In the genomic region with DNA sequence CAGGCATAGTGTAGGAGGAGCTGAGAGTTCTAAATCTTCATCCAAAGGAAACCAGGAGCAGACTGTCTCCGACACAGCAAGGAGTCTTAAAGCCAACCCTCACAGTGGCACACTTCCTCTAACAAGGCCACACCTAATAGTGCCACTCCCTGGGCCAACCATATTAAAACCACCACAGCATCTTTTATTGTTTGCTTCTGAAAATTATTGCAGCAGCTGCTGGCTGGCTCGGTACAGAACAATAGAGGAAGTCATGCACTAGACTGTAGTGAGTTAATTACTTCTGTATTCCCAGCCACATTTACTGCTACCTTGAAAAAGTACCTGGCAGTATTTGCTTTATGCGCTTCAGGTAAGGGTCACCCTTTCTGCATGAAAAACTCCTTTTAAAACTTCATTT, we compare ENCODE assay signal across 27 mouse cellular contexts. TPM values are rescaled to one million over a fixed set of nuclear protein-coding genes. Genes with fewer than 3 reads are reported as not detected.
DNase-seq lines count a peak whose midpoint lies in the region; ATAC-seq lines count a peak whose summit lies in the region.
"Had no signal": no experiment of that assay in that cellular context is flagged by ENCODE, and none has a peak within 500 bp of the region (broad histone marks: within the 10 kb centered on the region; RNA-seq: fewer than 3 reads in every experiment).

No protein-coding gene starts in this region.

- ATAC-seq in granulocyte monocyte progenitor cell, adult 5-6 weeks (replicated peaks; ENCODE audit: poor library complexity, severe bottlenecking), result peak; percentile 34
- ATAC-seq in intestine, embryonic 16.5 days, result peak; percentile 66
- peak; percentile 50 for ATAC-seq in megakaryocyte progenitor cell, adult 5-6 weeks (replicated peaks; ENCODE audit: poor library complexity)
- ATAC-seq: activated CD4-positive, CD25-positive, alpha-beta regulatory T cell, adult 4 months; CD4-positive, CD25-positive, alpha-beta regulatory T cell, adult 4 months; forebrain, embryonic 14.5 days; inflammation-experienced regulatory T-cells, adult 6 months had no signal

- H3K9ac ChIP-seq in intestine, embryonic 16.5 days (ENCODE audit: low read depth, low read length), result no peak overlapping the region
- H3K9ac ChIP-seq: heart, embryonic 12.5 days; hindbrain, embryonic 15.5 days had no signal

- H3K27ac ChIP-seq in intestine, embryonic 16.5 days (ENCODE audit: low read length), result no peak overlapping the region
- H3K27ac ChIP-seq: embryonic facial prominence, embryonic 10.5 days; hindbrain, embryonic 15.5 days had no signal

- peak; percentile 3 to 11 for DNase-seq in B cell, adult 2 months
- no peak for DNase-seq in ovary, postnatal 14 days (ENCODE audit: low spot score)
- DNase-seq in heart, adult 11 months, result no peak
- no peak for DNase-seq in T-cell, adult 2 months (ENCODE audit: low spot score)
- DNase-seq: adrenal gland, postnatal 14 days; cerebellum, adult 18-20 months; cerebellum, adult 9-11 months; cerebellum, postnatal 36 days had no signal

- no peaks in the 10 kb centered on the region for H3K27me3 ChIP-seq in intestine, embryonic 16.5 days (replicated peaks; ENCODE audit: control insufficient read depth, insufficient read depth, low read length)
- H3K27me3 ChIP-seq: heart, embryonic 12.5 days; hindbrain, embryonic 15.5 days had no signal

- WGBS in intestine, embryonic 16.5 days, result 66% methylated on average over 3 of the region's 3 CpGs

- no peaks in the 10 kb centered on the region for H3K4me1 ChIP-seq in intestine, embryonic 16.5 days (ENCODE audit: control insufficient read depth, insufficient read depth, low read length)
- H3K4me1 ChIP-seq: embryonic facial prominence, embryonic 10.5 days; heart, embryonic 12.5 days; hindbrain, embryonic 15.5 days had no signal

- no peaks in the 10 kb centered on the region for H3K36me3 ChIP-seq in intestine, embryonic 16.5 days (ENCODE audit: control insufficient read depth, insufficient read depth, low read length)
- H3K36me3 ChIP-seq: embryonic facial prominence, embryonic 10.5 days; G1E; heart, embryonic 12.5 days; hindbrain, embryonic 15.5 days had no signal

- no peaks in the 10 kb centered on the region for H3K9me3 ChIP-seq in intestine, embryonic 16.5 days (ENCODE audit: control insufficient read depth, low read length)
- H3K9me3 ChIP-seq: embryonic facial prominence, embryonic 10.5 days; G1E; heart, embryonic 12.5 days; hindbrain, embryonic 15.5 days had no signal

- H3K4me3 ChIP-seq in intestine, embryonic 16.5 days (ENCODE audit: low read length), result no peak overlapping the region
- H3K4me3 ChIP-seq: embryonic facial prominence, embryonic 10.5 days; heart, embryonic 12.5 days; hindbrain, embryonic 15.5 days had no signal

- H3K4me2 ChIP-seq in intestine, embryonic 16.5 days (ENCODE audit: low read depth, low read length), result no peak overlapping the region
- H3K4me2 ChIP-seq: heart, embryonic 12.5 days; hindbrain, embryonic 15.5 days had no signal

RNA-seq across cellular contexts. Expression of a gene that starts 3.8 kb away (rescaled TPM):
- total RNA-seq in granulocyte monocyte progenitor cell, adult 5-6 weeks (2014; fragmentation: Nextera tagmentation), result not detected in 2 replicates
- not detected in 2 replicates for total RNA-seq in granulocyte monocyte progenitor cell, adult 5-6 weeks (2017)
- polyA plus RNA-seq in intestine, embryonic 16.5 days (2015; fragmentation: Nextera tagmentation; extraction: Ambion mirVana), result not detected in 2 replicates
- total RNA-seq in megakaryocyte progenitor cell, adult 5-6 weeks (2015), result not detected in 2 replicates
- not detected in 2 replicates for total RNA-seq in megakaryocyte progenitor cell, adult 5-6 weeks (2017)
- total RNA-seq: adrenal gland, adult 18-20 months; adrenal gland, postnatal 14 days; gastrocnemius, adult 8-10 months; gastrocnemius, postnatal 4 days; heart, adult 8-10 months; heart, postnatal 25 days had no signal
- polyA plus RNA-seq: activated CD4-positive, CD25-positive, alpha-beta regulatory T cell, adult 4 months; CD4-positive, CD25-positive, alpha-beta regulatory T cell, adult 4 months; embryonic facial prominence, embryonic 10.5 days; embryonic facial prominence, embryonic 14.5 days; forebrain, embryonic 14.5 days; G1E; heart, embryonic 12.5 days; heart, embryonic 16.5 days; hindbrain, embryonic 11.5 days; hindbrain, embryonic 15.5 days; inflammation-experienced regulatory T-cells, adult 6 months had no signal

RNA-seq across cellular contexts. Expression of a gene that starts 25.6 kb away (rescaled TPM):
- total RNA-seq in granulocyte monocyte progenitor cell, adult 5-6 weeks (2014; fragmentation: Nextera tagmentation), result not detected in 2 replicates
- not detected in 2 replicates for total RNA-seq in granulocyte monocyte progenitor cell, adult 5-6 weeks (2017)
- not detected in 2 replicates for polyA plus RNA-seq in intestine, embryonic 16.5 days (2015; fragmentation: Nextera tagmentation; extraction: Ambion mirVana)
- total RNA-seq in megakaryocyte progenitor cell, adult 5-6 weeks (2015), result 0.22 TPM in 1 of 2 replicates, not detected in the other
- total RNA-seq in megakaryocyte progenitor cell, adult 5-6 weeks (2017), result not detected in 2 replicates
- total RNA-seq: adrenal gland, adult 18-20 months; adrenal gland, postnatal 14 days; gastrocnemius, adult 8-10 months; gastrocnemius, postnatal 4 days; heart, adult 8-10 months; heart, postnatal 25 days had no signal
- polyA plus RNA-seq: activated CD4-positive, CD25-positive, alpha-beta regulatory T cell, adult 4 months; CD4-positive, CD25-positive, alpha-beta regulatory T cell, adult 4 months; embryonic facial prominence, embryonic 10.5 days; embryonic facial prominence, embryonic 14.5 days; forebrain, embryonic 14.5 days; G1E; heart, embryonic 12.5 days; heart, embryonic 16.5 days; hindbrain, embryonic 11.5 days; inflammation-experienced regulatory T-cells, adult 6 months had no signal

RNA-seq across cellular contexts. Expression of a gene that starts 57.1 kb away (rescaled TPM):
- total RNA-seq in granulocyte monocyte progenitor cell, adult 5-6 weeks (2014; fragmentation: Nextera tagmentation), result 21.9 and 32.7 TPM in 2 replicates
- total RNA-seq in granulocyte monocyte progenitor cell, adult 5-6 weeks (2017), result 23.4 and 25.2 TPM in 2 replicates
- 60.6 and 70.3 TPM in 2 replicates for polyA plus RNA-seq in intestine, embryonic 16.5 days (2015; fragmentation: Nextera tagmentation; extraction: Ambion mirVana)
- 68.8 and 73.1 TPM in 2 replicates for total RNA-seq in megakaryocyte progenitor cell, adult 5-6 weeks (2015)
- total RNA-seq in megakaryocyte progenitor cell, adult 5-6 weeks (2017), result 28.9 and 34.3 TPM in 2 replicates

Comparison
In these comparisons a context has a peak if more than half of its experiments do, and no peak if none do; other contexts are left out.
1. DNase-seq: peak in B cell, adult 2 months (2 of 2); none in ovary, postnatal 14 days (single experiment), heart, adult 11 months (single experiment) and T-cell, adult 2 months (single experiment).
2. Peak in every context shown above with its lines, with median percentiles within 50 percentile points of each other: ATAC-seq.